Mouse (Mus musculus): ENCODE measurements around the gene Ccdc43.
"Not testable (repeated sequence)": the region's sequence is repeated elsewhere in the genome, so short reads cannot be mapped to it uniquely, and the experiment has no call there.

The Ccdc43 gene

DNA sequence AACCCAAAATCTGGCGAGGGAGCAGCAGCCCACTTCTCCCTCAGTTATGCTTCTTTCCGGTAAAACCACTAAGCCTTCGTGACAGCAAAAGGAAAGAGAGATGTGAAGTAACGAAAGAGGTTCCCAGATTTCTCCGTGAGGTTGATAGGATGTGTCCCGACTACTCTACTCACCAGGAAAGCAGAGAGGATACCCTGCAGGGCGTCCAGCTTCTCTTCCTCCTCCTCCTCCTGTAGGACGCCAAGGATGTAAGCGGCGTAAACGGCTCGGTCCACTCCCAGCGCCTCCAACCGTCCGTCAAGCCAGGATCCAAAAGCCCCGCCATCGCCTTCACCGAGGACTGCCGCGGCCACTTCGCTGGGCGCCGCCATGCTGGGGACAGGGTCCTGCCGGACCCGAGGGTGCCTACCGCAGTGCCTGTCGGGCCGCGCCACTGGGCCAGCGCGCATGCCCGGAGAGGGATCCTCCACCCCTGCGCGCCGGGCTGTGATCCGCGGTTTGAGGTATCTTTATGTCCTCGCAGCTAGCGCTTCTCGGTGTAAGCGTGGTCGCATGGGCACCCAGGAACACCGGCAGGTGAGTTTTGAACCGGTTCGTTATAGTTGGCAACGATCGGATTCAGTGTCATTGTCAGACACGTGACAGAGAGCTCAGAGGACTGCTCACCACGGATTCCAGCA, at the start of gene Ccdc43:
Gene Ccdc43 (minus strand): TSS at position 445 of the 680 bp plus-strand sequence.
- DNase-seq (ENCODE audit: low spot score), result peak; percentile 92

DNA sequence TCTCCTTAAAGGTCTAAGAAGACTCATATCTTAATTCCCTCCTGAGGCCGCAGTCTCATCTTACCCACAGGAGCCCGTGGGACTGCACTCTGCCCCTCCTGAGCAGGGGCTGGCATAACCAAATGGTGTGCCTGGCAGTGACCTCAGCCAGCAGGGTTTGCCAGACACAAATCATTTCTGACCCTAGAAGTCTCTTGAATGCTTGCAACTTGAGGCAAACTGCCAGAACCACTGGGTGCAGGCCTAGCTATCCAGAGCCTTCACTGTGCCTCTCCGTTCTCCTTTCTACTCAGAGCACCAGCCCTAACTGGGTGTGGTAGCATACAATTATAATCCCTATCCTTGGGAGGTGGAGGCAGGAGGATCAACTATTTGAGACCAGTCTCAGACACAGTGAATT, 47.2 kb upstream of the Ccdc43 start:
- DNase-seq (ENCODE audit: low spot score), result no peak

DNA sequence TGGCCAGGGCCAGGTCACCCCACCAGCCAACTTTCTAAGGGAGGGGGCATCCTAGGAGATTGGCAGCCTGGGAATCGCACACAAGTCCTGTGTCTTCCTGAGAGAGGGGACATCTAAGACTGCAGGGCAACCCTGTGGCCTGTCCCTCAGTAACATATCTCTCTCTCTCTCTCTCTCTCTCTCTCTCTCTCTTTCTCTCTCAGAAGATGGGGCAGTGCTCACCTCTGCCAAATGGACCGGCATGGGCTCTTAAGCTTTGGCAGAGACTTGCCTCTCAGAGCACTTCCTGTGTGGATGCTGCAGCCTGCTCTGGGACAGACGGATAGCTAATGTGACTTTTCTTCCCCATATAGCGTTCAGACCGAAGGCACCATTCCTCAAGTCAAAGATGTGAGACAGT, 45.3 kb upstream of the Ccdc43 start:
- no peak for DNase-seq (ENCODE audit: low spot score)

DNA sequence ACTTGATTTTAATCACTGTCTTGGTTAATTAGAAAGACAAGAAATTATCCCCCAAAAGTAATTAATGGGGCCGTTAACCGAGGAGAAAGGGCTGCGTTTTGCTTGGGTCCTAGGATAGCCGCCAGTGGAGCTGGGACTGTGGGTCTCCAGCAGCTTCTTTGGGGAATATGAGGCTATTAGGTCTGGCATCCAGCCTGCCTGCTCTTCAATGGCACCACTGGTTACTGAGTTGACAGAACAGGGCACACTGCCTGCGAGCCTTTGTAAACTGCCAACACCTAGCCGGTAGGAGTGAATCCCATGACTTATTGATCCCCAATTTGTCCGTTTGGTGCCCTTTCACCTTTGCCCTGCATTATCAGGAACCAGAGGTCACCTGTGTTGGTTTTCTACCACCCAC, 44.5 kb upstream of the Ccdc43 start:
- no peak for DNase-seq (ENCODE audit: low spot score)

DNA sequence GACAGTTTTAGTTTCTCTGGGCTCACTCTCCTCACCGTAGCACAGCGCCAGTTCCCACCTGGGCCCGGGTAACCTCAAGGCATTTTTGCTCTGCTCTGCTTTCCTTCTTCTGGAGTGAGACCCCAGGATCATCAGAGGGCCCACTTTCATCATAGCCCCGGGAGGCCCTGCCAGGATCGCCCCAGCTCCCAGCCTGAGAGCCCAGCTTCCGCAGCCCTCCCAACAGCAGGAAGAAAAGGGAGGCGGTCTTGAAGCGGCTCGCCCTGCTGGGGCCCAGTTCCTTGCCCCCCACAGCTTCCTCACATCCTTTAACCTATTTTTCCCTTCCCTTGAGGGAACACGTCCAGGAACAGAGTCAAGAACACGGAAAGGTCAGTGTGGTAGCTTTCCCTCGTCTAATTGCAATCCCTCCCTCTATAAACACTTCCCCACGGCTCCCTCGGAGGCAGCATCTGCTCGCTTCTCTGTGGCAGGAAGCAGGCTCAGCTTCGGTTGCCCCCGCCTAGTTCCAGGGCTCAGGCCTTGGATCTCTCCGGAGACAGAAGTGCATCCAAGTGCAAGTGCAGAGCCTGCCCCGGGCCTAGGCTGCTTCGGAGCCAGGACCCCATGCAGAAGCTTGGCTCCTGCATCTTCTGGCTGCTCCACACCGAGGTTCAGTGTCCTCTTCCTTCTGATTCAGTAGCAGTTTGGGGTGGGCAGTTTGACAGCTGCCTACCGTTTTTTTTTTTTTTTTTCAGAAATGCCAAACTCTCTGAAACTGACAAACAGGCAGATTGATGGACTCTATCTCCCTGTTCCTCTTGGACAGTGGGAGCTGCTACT, 43.8 kb upstream of the Ccdc43 start:
- DNase-seq (ENCODE audit: low spot score), result no peak

DNA sequence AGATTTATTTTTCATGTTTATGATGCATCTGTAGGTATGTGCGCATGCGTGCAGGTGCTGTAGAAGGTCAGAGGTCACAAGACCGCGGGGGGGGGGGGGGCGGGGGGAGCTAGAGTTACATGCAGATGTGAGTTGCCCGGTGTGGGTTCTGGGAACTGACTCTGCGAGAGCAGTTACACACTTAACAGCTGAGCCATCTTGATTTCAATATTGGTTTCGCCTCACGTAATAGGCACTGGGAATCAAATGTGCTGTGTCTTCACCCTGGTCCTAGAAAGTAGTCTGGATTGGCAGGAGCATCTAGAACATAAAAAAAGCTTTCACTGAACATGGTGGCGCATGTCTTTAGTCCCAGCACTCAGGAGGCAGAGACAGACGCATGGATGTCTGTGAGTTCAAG, 43.1 kb upstream of the Ccdc43 start:
- DNase-seq (ENCODE audit: low spot score), result no peak

DNA sequence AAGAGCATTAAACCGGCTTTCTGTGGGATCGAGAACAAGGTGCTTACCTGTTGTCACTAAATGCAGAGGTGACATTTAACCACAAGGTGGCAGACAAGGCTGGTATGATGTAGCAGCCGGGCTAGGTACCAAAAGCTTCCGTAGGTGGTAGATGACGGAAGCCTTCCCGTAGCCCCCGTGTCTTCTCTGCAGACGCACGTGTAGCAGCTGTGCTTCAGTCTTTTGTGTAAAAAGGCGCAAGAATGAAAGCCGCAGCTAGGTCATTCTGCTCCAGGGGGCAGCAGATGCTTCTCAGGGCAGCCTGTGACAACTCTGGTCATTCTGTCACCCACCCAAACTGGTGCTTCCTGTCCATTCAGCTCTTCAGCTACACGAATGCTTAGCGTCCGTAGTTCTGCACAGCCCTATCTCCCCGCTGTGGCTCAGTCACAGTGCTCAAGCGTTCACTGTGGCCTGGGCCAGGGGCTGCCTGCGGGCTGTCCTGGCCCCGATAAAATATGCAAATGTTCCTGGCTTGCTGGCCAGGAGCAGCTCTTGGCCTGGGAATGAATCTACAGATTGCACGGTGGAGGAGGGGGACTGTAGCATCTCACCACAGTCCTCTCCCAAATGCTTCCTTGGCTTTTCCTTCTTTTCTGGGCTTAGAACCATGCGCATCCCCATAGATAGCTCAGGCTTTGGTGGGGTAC, 41.8 kb upstream of the Ccdc43 start:
- no peak for DNase-seq (ENCODE audit: low spot score)

DNA sequence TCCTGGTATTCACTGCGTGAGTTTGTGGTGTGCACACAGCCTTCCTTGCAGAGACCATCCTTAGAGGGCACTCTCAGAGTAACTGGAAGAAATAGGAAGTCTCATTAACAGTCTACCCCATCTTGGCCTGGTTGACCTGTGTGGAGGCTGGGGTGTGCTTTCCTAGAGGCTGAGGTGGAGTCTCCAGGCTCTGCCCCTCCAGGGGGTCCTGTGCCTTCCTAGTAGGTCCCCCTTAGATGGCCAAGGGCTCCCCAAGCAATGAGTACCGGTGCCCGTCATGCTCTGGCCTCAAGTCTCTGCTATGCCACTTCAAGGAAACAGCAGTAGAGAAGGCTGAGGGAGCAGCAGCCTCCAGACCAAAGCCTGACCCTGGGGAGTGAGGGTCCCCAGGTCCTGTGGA, 40.5 kb upstream of the Ccdc43 start:
- no peak for DNase-seq (ENCODE audit: low spot score)

DNA sequence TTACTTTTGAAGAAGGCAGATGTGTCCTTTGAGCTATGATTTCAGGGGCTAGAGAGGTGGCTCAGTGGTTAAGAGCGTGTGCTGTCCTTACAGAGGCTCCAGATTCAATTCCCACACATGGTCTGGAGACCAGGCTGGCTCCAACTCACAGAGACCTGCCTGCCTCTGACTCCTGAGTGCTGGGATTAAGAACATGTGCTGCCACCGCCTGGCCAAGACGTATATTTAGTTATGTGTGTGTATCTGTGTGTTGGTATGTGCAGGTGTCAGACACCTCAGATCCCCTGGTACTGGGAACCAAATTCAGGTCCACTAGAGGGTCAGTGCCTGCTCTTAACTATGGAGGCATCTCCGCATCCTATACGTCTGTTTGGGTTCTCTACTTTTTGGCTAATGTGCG, 37.4 kb upstream of the Ccdc43 start:
- no peak for DNase-seq (ENCODE audit: low spot score)

DNA sequence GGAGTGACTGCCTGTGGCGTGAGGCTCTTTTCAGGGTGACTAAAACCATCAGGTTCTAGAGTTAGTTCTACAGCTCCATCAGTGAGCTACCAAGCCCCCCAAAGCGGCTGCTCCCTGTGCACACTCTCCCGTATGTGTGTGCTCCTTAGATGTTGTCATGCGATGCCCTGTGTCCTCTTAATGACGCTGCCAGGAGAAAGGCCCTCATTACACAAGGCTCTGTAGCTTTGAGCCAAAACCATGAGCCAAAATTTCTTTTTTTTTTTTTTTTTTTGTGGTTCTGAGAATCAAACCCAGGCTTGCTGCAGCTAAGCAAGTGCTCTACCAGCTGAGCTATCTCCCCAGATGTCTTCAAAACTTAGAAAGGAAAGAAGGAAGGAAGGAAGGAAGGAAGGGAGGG, 35.6 kb upstream of the Ccdc43 start:
- no peak for DNase-seq (ENCODE audit: low spot score)

DNA sequence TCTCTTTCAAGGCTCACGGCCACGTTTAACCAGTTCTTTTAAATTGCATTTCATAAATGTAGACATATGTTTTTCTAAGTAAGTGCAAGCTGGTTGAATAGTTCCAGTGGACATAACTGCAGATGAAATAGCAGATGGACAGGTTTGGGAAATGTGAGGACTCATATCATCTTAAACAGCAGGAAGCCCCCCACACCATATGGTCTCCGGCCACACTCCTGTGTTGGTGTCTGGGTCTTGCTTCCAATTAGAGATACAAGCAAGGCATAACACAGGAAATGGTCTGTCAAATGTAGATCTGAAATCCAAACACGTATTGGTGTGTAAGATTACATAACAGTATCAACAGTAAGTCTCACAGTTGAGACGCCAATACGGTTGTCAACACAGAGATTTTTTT, 33.8 kb upstream of the Ccdc43 start:
- no peak for DNase-seq (ENCODE audit: low spot score)

DNA sequence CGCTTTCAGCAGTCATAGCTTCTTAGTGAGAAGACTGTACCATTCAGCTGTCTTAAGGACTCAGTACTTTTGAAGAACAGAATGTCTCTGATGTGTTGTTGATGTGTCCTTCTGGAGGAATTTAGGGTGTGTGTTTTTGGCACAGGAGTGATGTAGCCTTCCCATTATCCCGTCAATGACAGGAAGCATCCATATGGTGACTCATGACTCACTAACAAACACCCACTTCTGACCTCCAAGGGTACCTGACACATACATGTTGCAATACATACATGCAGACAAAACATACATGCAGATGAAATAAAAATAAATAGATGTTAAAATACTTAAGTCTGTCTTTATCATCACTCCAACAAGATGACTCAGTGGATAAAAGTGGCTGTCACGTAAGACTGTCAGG, 32.3 kb upstream of the Ccdc43 start:
- no peak for DNase-seq (ENCODE audit: low spot score)

DNA sequence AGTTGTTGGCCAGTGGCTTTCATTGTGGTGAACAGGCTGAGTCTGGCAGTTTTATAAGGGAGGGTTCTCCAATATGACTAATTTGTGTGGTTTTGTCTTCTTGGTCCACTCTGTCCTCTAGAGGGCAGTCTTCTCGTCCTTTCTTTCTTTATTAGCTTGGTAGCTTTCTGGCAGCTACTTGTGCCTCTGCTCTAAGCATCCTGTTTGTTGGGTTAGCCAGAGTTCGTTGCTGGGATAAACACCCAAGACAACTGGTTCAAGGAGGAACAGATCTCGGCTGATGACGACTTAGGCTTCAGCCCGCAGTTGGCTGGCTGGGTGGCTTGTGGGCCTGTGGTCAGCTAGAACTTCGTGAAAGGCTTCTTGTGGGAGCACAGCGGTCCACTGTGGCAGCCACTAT, 31.0 kb upstream of the Ccdc43 start:
- peak; percentile 6 for DNase-seq (ENCODE audit: low spot score)

DNA sequence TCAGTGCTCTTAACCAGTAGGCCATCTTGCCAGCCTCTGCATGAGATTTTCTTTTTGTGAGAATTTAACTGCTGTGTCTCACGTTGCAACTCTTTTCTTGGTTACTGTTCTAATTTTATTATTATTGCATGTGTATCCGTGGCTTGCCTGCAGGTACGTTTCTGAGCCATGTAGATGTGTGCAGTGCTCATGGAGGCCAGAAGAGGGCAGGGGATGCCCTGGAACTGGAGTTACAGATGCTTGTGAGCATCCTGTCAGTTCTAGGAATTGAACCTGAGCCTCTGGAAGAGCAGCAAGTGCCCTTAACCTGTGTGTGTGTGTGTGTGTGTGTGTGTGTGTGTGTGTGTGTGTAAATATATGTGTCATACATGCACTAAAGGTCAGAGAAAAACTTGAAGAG, 28.0 kb upstream of the Ccdc43 start:
- DNase-seq (ENCODE audit: low spot score), result no peak

DNA sequence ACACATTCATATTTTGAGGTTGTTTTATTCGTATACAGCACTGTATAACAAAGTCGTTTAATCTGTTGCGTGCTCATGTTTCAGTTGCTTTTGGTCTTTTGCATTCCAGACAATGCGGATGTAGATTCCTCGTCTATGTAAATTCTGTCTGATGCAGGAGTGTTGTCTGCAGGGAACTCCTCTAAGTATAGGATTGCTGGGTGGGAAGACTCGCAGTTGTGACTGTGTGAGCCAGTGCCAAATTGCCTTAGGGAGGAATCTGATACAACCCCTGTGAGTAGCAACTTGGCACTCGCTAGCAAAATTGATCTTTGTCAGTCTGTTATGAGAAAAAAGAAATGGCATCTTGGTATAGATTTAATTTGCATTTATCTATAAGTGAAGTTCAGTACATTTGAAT, 18.6 kb upstream of the Ccdc43 start:
- DNase-seq (ENCODE audit: low spot score), result no peak

DNA sequence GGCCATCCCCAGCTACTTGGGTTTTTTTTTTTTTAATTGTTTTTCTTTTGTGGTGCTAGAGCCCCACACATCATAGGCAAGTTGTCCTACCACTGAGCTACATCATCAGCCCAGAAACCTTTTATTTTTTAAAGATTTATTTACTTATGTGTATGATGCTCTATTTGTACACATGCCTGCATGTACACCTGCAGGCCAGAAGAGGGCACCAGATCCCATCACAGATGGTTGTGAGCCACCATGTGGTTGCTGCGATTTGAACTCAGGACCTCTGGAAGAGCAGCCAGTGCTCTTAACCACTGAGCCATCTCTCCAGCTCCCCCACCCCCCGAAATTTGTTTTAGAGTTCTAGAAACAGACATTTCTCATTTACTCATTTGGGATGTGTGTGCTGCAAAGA, 17.0 kb upstream of the Ccdc43 start:
- DNase-seq (ENCODE audit: low spot score), result not testable (repeated sequence)

DNA sequence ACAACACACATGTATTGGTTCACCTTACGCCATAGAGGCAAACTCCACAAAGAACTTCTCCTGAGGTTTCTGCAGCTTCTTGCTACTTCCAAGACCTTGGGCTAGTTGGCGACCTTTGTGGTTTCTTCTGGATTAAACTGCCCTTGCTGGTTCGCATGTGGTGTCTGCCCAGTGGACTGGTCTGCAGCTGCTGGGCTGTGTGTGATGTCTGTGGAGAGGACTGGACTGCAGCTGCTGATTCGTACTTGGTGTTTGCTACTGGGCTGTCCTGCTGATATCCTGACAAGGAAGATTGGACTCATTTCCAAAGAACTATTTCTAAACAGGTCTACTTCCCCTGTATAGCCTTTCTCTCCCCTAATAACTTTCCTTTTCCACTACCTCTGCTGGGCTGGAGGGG, 14.8 kb upstream of the Ccdc43 start:
- no peak for DNase-seq (ENCODE audit: low spot score)

DNA sequence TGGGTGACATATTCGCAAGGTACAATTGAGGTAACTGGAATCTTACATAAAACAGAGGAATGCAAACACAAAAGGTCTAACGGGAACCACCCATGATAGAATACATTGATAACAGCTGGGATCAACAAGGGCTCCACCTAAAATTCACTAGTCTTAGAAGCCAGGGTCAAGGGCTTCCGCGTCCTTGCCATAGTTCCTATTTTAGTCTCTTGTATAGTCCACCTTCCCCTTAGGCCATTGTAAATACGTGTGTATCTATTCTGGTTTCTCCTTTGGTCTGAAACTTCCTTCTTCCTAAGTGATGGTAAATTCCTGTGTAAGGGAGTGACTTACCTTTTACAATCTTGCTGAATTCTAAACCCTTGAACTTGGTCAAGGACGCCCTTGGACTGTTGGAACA, 4.6 kb upstream of the Ccdc43 start:
- DNase-seq (ENCODE audit: low spot score), result not testable (repeated sequence)

DNA sequence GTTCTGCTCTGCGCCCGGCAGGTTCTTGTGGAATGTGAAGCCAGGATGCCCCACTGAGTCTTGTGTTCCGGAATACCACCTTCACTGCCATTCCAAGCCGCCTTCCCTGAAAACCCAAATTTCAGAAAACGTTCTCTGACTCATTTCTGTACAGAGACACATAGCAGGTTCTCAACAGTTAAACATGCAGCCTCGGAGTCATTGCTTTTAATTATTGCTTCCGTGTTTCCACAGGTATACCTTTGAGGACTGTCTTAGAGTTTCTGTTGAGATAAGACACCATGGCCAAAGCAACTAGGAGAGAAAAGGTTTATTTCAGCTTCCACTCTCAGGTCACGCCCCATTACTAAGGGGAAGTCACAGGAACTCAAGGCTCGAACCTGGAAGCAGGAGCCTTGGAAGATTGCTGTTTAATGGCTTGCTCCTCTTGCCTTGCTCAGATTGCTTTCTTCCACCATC, 465 bp upstream of the Ccdc43 start:
- DNase-seq (ENCODE audit: low spot score), result no peak

DNA sequence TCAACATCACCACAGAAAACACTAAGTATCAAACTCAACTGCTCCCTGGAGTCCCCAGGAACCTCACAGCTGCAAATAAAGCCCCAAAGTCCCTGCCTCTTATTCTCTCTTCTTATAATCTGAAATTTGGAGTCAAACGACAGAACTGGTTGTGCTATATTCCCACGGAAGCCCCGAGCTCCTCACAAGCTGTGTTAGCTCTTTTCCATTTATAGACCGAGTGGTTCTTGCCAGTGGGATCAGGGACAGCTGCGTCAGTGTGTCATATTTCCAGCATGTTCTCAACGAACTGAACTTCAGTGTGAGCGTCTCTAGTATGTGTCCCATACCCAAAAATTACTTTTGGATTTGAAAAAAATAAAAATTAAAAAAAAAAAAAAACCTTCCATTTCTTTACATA, 2.3 kb downstream of the Ccdc43 start:
- DNase-seq (ENCODE audit: low spot score), result no peak

DNA sequence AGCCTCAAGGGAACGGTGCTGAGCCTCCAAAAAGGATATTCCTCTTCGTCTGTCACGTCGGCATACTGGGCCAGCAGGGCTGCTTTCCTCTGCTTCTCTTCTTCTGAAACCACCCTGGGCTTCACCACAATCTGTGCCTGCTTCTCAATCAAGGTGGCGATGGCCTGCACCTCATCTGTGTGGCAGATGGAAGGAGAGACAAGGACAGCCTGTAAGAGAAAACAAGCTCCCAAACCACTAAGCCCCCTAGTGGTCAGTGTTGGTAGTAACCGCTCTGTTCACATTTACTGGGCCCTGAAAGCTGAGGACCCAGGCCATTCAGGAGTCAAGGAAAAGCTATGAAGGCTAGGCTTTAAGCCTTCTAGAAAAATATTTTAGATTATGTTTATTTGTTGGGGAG, 7.4 kb downstream of the Ccdc43 start:
- DNase-seq (ENCODE audit: low spot score), result peak; percentile 67

DNA sequence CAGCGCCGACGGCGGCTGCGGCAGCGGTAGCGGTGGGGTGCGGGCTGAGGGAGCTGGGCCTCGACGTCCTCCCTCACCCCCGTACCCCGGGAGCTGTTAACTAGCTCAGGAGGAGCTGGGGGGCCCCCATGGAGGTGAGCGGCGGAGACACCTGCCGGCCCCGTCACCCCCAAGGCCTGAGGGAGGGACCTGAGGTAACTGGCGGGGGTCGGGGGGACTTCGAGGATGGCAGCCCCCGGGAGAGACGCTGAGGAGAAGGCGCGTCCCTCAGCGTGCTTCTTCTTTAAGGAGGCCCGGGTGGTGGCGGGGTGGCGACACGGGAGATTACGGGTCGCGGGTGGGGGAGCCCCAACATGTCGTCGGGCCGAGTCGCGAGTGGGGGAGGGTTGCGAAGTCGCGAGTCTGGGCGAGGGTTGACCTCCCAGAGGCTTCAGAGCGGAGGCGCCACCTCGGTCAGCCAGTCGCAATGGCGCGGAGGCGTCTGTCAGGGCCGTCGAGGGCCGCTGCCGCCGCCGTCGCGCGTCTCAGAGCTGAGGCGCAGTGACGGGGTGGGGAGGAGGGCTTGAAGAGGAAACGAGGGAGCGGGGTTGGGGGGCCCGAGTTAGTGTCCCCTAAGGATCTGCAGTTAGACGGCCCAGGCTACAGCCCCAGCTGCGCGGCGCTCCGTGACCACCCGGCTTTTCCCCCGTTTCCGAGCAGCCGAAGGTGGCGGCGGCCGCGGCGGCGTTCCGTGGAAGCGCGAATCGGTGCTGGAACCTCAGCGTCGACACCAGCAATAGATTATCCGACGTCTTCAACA, 31.7 kb downstream of the Ccdc43 start:
- DNase-seq (ENCODE audit: low spot score), result no peak
